Mouse (Mus musculus) large intestine, adult 2 months (tissue): Measurements from ENCODE around the gene Hyal2. TPM values are rescaled to one million over a fixed set of nuclear protein-coding genes. Genes with fewer than 3 reads are reported as not detected.
A peak's percentile ranks its signal among the peaks of the same experiment; 100 is the strongest.

Experiments used
- DNase-seq: peaks from one replicate; pipeline ENCODE4 v3.0.0-alpha.2; 2012; ENCODE audit warnings: low read depth, low spot score
- WGBS: fragments of 180-500 bp; shearing (Covaris S2); methylation state at CpG from one replicate; pipeline ENCODE4 v1.1.7; 2018; 5-methylcytosine and 5-hydroxymethylcytosine counted together
- polyA plus RNA-seq: library from polyadenylated mRNA; depleted of rRNA; stranded (reverse); fragments of >200 nt; gene quantifications from 2 replicates; pipeline ENCODE4 v1.2.3, GENCODE M21; 2012; rRNA removed

Hyal2 gene
- polyA plus RNA-seq: 76.1 and 127 TPM in 2 replicates

DNA sequence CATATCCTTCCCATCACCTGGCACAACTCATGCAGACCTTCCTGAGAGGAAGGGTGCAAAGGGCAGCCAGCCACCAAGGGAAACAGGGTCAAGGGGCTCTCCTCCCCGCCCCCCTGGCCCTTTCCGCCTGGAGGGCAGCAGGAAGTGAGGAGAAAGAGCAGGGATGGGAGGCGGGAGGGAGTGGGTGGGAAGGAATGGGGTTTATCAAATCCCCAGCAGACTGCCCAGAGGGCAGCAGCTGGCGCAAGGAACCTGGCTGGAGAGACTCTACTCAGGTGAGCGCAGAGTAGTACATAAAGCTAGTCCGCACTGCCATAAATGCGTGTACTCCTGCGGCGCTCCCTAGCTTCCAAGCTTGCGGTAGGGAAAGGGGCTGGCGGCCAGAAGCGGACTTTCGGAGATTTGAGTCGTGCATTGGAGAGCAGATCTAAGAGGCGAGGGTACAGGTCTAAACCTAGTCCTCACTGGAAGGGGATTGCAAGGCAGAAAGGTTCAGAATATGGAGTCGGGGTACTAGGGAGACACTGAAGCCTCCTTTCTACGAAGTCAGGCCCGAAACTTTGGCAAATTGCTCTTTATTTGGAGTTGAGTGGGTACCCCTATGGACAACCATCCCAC lies at the start of gene Hyal2:
Gene Hyal2, plus strand, starts transcription at position 244 of the 618 bp plus-strand sequence.
- WGBS: 16% methylated on average over 18 of the region's 18 CpGs

DNA sequence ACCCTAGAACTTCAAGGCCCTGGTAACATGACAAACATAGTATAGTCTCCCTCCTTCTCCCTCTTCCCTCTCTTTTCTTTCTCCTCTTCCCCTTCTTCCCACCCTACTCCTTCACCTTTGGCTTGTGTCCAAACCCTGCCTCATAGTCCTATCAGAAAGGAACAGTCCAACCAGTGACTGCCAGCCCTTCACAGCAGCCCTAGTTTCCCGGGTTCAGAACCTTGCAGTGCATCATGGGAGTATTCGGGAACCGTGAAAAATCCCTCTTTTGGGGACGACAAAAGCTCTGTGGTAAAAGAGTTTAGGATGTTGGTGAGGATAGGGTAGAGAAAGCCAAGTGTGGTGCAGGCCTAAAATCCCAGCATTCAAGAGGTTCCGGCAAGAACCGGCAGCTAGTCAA lies 47.4 kb upstream of the Hyal2 start:
- WGBS: 74% methylated on average over 6 of the region's 6 CpGs

More for the DNA sequence above, at the start of gene Hyal2:
- DNase-seq: no peak

DNA sequence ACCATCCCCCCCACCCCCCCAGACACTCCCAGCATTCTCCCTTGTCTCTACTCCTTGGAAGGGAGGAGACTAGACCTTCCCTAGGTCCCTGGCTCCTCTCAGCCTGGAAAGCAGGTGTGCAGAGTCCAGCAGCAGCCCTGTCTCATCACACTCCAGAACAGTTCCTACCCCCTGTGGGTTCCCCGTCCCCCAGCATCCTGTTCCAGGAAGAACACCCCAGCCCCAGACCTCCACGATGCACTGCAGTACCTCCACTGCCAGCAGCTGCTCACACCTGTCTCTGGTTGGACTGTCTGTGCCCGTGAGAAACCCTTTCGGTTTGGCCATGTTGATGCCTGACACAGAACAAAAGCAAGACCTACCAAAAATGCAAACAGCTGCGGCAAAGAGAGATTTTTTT lies 46.6 kb upstream of the Hyal2 start:
- DNase-seq: no peak
- 51% methylated on average over 5 of the region's 5 CpGs for WGBS

More for the DNA sequence above, 47.4 kb upstream of the Hyal2 start:
- DNase-seq: no peak

DNA sequence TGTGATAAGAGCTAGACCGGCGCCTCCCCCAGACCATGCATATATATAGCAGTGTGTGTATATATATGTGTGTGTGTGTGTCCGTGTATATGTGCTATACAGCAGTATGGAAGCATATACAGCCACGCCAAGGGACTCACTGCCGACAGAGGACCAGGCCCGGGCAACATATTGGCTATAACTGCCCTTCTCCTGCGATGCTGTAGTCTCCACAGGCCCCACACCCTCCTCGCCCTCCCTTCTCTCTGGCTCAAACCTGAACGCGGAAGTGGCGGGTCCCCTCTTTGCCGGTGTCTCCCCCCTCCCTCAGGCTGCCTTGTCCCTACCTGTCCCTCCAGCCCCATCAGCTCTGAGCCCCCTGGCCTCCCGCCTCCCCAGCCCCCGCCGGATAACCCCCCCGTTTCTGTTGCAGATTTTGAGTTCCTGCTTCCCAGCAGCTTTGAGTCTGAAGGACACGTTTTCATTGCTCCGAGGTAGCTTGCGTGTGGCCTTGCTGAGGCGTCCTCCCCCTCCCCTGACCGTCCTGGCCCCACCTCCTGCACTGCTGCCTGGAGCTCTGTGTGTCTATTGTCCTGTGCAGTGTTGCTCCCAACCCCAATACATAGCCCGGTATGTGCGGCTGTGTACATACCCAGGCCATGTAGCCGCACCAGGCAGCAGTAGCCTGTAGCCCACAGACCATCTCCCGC lies 45.9 kb upstream of the Hyal2 start:
- no peak for DNase-seq
- 19% methylated on average over 25 of the region's 25 CpGs for WGBS

DNA sequence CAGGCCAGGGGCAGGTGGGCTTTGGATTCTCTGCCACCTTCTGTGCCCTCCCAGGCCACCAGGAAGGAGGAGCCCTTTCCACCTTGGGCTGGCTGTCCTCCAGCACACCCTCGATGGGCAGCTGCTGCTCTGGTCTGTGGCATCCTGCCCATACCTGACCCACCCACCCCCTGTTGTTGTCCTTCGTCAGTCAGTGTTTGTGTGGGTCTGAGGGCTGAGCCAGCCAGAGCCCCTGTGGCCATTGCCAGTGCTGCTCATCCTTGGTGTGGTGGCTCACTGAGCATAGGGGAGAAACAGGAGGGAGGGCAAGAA lies 45.4 kb upstream of the Hyal2 start:
- WGBS: 21% methylated on average over 2 of the region's 2 CpGs

DNA sequence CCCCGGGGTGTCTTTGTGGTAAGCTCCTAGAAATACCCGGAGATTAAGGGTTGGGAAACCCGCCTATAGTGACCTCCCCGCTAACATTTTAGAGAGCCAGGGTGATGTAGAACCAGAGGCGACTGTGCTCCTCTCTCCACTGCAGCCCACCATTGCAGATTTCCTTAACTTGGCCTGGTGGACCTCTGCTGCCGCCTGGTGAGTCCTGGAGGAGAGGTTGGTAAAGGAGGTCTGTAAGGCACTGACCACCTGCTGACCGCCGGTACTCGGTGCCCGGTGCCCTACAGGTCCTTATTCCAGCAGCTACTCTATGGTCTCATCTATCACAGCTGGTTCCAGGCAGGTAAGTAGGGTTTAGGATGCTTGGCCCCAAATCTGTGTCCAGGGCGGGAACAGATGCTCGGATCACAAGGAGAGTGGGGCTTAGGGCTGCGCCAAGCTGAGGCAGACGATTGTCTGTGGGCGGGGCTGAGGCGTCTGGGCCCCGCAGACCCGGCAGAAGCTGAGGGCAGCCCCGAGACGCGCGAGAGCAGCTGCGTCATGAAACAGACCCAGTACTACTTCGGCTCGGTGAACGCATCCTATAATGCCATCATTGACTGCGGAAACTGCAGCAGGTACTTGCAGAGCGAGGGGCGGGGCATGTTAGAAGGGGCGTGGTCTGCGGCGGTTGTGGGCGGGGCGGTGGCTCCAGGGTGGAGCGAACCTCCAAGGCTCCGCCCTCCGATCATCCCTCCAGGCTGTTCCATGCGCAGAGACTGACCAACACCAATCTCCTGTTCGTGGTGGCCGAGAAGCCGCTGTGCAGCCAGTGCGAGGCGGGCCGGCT lies 41.3 kb upstream of the Hyal2 start:
- WGBS: 11% methylated on average over 44 of the region's 44 CpGs
- DNase-seq: no peak

More for the DNA sequence above, 45.4 kb upstream of the Hyal2 start:
- DNase-seq: no peak

DNA sequence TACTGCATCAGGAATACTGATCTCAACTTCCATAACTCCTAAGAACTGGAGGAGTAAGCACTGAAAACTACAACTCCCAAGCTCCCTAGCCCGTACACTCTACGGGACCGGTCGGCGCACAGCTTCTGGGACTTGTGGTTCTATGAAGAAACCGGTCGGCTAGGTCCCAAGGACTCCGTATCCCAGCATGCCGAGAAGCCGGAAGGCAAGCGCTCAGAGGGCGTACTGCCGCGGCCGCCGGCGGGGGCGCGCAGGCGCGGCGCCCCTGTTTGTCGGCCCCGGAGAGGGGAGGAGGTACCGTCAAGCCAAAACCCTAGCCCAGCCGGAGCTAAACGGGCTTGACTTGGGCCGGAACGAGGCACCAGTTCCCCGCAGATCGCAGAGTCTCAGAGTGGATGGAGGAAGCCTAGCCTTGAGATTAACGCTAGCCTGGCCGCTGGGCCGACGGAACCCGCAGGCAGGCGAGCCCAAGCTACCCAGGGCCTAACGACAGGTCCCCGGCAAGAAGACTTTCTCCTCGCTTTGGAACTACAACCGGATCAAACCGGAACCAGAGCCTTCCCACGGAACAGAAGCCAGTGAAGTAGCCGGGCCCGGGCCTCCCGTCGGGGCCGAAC lies 33.8 kb upstream of the Hyal2 start, which contains the start of gene Tmem115:
Gene Tmem115, plus strand, starts transcription at position 155 of the 617 bp plus-strand sequence.
- peak; percentile 97 for DNase-seq
- WGBS: under 1% methylated on average over 48 of the region's 48 CpGs

DNA sequence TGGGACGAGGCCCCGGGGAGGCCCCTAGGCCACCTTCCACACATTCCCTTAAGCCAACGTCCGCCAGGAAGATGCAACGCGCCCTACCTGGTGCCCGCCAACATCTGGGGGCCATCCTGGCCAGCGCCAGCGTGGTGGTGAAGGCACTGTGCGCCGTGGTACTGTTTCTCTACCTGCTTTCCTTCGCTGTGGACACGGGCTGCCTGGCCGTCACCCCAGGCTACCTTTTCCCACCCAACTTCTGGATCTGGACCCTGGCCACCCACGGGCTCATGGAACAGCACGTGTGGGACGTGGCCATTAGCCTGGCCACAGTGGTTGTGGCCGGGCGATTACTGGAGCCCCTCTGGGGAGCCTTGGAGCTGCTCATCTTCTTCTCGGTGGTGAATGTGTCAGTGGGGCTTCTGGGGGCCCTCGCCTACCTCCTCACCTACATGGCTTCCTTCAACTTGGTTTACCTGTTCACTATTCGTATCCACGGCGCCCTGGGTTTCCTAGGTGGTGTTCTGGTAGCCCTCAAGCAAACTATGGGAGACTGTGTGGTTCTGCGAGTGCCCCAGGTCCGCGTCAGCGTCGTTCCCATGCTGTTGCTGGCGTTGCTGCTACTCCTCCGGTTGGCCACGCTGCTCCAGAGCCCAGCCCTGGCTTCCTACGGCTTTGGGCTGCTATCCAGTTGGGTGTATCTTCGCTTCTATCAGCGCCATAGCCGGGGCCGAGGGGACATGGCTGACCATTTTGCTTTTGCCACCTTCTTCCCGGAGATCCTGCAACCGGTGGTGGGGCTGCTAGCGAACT lies 33.1 kb upstream of the Hyal2 start:
- WGBS: under 1% methylated on average over 40 of the region's 40 CpGs
- no peak for DNase-seq

DNA sequence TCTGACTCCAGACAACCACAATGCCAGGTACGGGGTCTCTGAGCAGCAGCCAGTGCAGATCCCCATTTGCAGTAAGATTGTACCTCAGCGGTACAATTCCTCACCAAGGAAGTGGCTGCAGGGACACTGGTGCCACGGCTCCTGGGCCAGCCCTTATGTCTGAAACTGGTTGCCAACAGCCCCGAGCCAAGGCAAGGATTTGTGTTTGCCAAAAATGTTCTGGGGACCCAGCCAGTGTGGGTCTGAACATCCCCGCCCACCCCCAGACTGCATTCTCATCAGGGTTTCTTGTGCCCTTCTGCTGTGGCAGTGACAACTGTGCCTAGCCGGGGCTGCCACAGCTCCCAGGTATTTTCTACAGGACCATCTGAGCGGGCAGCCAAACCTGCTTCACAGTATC lies 29.5 kb upstream of the Hyal2 start:
- 90% methylated on average over 7 of the region's 7 CpGs for WGBS

DNA sequence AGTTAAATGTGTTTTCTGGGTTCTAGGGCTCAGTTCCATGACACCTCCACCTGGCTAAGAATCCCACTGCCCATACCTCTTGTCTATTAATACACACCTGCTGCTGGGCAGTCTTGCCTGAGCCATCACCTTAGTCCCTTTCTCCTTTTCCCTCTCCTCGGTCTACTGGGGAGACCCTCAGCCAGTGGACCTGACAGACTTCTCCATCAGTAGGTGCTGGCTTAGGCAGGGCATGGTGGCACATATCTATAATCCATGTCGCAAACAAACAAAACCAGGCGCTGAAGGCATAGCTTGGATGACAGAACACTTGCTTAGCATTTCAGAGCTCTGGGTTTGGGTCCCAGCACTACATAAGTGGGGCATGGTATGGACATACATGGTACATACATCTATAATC lies 29.0 kb upstream of the Hyal2 start:
- WGBS: 87% methylated on average over 3 of the region's 3 CpGs

More for the DNA sequence above, 29.5 kb upstream of the Hyal2 start:
- no peak for DNase-seq

DNA sequence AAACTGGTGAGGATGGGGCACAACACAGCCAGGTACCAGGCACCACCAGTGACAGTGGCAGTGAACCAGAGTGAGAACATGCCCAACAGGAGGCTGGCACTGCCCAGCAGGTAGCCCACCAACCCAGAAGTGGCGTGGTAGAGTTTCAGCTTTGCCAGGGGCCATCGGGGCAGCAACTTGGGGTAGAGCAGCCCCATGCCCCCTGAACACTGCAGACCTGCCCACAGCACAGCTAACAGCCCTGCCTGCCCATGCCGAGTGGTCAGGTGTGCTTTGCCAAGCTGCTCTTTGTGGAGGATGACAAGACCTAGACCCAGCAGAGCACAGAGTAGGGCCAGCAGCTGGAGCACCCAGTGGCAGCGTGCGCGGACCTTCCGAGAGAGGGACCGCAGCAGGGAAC lies 27.8 kb upstream of the Hyal2 start:
- no peak for DNase-seq
- 98% methylated on average over 8 of the region's 8 CpGs for WGBS

More for the DNA sequence above, 29.0 kb upstream of the Hyal2 start:
- no peak for DNase-seq

DNA sequence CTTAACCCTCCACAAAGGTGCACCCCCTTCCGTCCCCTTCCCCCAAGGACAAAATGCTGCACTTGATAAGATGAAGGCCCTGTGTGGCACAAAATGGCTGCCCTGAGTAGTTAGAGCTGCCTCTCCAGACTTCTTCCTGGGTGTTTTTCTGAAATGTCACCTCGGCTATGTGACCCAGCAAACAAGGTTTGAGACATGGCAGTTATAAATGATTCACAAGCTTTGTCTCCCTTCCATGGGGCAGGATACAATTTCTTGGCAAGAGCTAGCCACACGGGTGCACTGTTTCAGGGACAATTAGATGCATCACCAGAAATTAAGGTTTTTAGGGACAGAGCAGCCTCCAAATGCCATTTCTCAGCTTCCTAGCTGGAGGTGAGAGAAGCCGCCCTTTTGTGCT lies 27.3 kb upstream of the Hyal2 start:
- no peak for DNase-seq
- WGBS: 58% methylated on average over 4 of the region's 4 CpGs

DNA sequence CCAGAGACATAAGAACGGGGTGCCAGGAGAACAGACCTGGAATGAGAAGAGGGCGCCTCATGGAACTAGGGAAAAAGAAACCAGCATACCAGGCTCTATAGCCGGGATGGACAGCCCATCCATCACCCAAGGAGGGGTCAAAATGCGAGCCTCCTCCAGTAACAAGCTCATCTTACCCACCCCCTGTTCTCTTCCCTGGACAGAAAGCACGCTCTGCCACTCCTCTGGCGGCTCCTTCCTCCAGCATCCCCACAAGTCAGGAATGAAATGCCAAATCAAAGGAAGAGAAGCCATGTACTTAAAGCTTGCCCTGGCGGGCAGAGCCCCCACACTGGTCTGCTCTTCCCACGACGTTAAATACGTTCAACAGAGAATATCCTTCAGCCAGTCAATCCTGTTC lies 26.7 kb upstream of the Hyal2 start:
- no peak for DNase-seq
- 30% methylated on average over 10 of the region's 10 CpGs for WGBS

DNA sequence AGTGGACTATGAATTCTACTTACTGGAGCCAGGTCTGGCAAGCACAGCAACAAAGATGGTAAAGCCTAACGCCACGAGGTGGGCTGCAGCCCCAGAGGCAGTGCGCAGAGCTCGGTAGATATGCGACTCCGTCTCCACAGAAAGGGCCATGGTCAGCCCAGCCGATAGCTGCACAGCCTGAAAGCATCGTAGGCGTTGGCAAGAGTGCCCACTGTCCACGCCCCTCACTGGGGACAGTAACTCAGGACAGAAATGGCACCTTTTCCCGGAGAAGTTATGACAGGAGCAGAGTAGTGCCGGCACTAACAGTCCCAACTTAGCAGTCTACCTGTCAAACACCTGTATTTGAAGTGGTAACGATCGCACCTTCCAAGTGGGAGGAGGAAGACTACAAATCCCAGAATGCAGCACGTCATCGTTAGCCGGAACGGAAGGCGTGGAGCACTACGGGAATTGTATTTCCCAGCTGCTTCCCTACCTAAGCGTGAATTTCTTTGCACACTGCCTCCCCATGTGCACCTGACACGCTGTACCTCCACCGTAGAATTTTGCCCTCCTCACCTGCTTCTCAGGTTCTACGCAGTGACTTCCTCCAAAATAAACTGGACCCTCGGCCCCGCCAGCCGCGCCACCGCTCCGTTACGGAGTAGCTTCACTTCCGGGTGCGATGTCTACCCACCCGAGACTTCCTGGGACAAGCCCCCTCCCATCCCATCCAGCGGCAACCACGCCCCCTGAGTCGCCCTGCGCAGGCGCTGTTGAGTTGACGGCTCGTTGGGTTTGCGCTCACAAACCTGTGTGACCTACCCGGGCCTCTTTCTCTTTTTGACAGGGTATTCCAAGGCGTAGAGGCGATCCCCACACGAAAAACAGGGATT lies 26.0 kb upstream of the Hyal2 start, which contains the start of the genes Cyb561d2 and Nprl2:
Gene Cyb561d2, minus strand, starts transcription at position 720 of the 878 bp plus-strand sequence.
Gene Nprl2, plus strand, starts transcription at position 753 of the 878 bp plus-strand sequence.
- DNase-seq: peak; percentile 88
- WGBS: under 1% methylated on average over 46 of the region's 46 CpGs

DNA sequence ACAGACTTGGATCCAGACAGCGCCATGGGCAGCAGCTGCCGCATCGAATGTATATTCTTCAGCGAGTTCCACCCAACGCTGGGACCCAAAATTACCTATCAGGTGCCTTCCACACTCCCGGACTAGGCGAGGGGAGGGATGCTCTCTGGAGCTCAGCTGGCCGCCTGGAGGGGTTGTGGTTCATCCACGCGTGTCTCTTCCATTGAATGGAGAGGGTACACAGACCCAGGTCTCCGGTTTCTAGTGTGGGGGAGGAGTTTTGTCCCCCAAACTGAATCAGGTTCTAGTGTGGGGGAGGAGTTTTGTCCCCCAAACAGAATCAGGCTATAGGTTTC lies 25.4 kb upstream of the Hyal2 start:
- DNase-seq: no peak
- under 1% methylated on average over 11 of the region's 11 CpGs for WGBS

DNA sequence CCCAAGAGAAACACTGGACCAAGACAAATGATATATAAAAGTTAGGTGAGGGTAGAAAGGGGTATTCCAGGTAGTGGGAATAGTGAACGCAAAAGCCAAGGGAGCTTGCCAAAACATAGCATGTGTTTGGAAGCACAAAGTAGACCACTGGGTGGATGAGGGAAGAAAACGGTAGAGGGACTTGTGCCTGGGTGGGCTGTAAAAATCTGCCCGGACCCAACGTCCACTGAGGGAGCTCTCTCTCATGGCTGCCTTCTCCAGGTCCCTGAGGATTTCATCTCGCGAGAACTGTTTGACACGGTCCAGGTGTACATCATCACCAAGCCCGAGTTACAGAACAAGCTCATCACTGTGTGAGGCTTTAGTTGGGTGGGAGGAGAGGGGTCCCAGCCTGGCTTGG lies 25.0 kb upstream of the Hyal2 start:
- 34% methylated on average over 8 of the region's 8 CpGs for WGBS
- no peak for DNase-seq

DNA sequence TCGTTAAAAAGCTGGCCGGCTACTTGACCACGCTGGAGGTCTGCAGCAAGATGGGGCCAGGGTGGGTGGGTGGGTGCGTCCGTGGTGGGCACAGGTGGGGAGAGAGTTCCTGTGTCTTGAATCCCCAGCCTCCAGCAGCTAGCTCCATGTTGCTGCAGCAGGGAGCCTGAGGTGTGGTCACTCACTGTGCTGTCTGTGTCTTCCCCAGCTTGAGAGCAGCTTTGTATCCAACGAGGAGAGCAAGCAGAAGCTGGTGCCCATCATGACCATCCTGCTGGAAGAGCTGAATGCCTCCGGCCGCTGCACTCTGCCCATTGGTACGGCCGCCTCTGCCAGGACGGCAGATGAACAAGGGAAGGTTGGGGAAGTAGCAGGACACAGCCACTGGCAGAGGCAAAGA lies 24.4 kb upstream of the Hyal2 start:
- DNase-seq: no peak
- WGBS: 85% methylated on average over 11 of the region's 11 CpGs

DNA sequence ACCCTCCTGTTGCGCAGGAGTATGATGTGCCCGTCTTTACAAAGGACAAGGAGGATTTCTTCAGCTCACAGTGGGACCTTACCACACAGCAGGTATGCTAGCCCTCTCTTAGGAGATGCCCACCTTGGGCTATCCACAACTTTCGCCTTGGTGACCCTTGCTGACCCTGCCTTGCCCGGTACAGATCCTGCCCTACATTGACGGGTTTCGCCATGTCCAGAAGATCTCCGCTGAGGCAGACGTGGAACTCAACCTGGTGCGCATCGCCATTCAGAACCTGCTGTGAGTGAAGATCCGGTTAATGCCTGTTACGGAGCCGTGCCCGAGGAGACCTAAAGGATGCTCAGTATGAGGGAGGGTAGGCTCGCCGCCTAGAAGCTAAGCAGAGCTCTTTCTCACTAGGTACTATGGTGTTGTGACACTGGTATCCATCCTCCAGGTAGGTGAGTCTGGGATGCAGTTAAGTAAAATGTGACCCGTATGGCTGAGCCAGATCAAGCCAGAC lies 23.5 kb upstream of the Hyal2 start:
- WGBS: 95% methylated on average over 17 of the region's 17 CpGs
- DNase-seq: no peak
